Mouse (Mus musculus): ENCODE results near the gene Gm20683.

Gene Gm20683

GRCm38 (mm10) chr17:25841117-25841880, at the start of gene Gm20683:
Gene Gm20683, minus strand, starts transcription at chr17:25841763.
- no peak for DNase-seq (ENCODE audit: low spot score in 2 of 2)

DNA sequence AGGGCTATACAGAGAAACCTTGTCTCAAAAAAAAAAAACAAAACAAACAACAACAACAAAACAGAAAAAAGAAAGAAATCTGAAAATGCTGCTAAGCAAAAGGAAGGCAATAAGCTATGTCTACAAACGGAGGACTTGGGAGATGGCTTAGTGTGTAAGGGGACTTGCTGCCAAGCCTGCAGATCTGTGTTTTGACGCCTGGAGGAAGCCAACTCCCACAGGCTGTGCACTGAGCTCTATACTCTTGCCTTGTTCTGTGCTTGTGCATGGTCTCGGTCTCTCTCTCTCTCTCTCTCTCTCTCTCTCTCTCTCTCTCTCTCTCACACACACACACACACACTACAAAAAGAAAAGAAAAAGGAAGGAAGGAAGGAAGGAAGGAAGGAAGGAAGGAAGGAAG, 47.3 kb upstream of the Gm20683 start:
- no peak for DNase-seq (ENCODE audit: low spot score in 2 of 2)

DNA sequence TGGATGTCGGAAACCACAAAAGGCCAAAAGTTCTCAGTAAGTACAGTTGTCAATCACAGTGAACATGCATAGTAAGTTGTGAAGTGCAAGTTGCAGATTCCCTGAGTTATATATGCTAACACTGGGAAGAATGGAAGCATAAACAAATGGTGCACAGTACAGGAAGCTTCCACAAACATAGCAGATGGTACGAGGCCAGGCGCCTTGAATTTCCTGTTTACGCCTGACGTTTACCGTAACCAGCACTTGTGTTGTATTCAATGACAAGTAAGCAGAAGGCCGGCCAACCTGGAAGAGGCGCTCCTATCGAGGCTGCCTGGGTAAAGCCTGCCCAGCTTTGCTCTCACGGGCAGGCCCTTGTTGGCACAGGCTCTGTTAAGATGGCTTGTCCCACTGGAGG, 45.9 kb upstream of the Gm20683 start:
- no peak for DNase-seq (ENCODE audit: low spot score in 2 of 2)

- no peak for DNase-seq (ENCODE audit: low spot score in 2 of 2)
These were observed 45.2 kb upstream of the Gm20683 start for GRCm38 (mm10) chr17:25886806-25887205.

GRCm38 (mm10) chr17:25885636-25886035, 44.1 kb upstream of the Gm20683 start:
- DNase-seq (ENCODE audit: low spot score in 2 of 2), result no peak

GRCm38 (mm10) chr17:25883824-25884223, 42.3 kb upstream of the Gm20683 start:
- no peak for DNase-seq (ENCODE audit: low spot score in 2 of 2)

DNA sequence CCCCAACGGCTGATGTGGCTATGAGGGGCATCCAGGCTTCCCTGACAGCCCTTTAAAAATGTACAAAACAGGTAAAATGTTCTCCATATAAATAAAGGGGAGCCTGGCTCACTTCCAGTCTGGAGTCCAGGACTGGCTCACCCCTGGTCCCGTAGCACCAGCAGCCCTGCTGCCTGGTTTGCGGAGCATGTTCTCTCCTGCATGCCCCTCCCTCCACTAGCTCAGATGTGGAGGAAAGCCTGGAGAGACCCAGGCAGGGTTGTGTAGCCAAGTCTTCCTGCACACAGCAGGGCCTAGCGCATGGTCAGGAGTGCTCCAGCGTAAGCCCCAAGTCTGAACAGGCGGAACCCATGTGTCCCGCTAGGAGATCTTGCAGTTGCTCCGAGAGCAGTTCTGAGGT, 41.7 kb upstream of the Gm20683 start:
- DNase-seq (ENCODE audit: low spot score in 2 of 2), result no peak

DNA sequence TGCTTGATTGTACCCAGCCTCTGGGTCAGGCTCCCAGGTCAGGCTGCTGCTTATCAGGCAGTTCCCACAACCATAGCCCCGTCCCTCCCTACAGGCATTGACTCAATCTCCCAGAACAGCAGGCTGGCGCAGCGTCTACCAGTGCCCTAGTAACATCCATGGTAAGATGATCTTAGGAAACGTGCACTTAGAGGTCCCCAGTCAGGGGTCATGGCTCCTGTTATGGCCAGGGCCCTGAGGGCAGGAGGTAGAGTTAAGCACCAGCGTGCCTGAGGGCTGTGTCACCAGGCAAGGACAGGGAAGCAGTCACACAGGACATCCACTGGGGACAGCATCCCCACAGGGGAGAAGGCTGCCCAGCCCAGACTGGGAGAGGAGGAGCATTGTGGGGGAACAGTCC, 40.7 kb upstream of the Gm20683 start:
- DNase-seq (ENCODE audit: low spot score in 2 of 2), result no peak

DNA sequence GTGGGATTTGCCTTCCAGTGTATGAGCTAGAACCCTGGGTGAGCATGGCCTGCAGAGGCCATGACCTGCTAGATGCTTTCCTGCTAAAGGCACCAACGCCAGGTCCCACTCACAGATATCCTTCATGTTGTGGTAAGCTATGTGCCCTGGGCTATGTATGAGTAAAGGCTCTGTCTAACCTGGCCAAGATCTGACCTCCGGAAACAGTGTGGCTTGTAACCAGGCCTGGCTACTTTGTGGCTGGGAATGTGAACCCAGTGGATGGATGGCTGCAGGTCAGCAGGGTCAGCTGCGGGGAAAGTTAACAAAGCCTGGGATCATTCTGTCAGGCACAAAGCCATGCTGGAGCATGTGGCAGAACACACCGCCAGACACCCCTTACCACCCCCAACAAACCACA, 40.1 kb upstream of the Gm20683 start:
- DNase-seq (ENCODE audit: low spot score in 2 of 2), result no peak

DNA sequence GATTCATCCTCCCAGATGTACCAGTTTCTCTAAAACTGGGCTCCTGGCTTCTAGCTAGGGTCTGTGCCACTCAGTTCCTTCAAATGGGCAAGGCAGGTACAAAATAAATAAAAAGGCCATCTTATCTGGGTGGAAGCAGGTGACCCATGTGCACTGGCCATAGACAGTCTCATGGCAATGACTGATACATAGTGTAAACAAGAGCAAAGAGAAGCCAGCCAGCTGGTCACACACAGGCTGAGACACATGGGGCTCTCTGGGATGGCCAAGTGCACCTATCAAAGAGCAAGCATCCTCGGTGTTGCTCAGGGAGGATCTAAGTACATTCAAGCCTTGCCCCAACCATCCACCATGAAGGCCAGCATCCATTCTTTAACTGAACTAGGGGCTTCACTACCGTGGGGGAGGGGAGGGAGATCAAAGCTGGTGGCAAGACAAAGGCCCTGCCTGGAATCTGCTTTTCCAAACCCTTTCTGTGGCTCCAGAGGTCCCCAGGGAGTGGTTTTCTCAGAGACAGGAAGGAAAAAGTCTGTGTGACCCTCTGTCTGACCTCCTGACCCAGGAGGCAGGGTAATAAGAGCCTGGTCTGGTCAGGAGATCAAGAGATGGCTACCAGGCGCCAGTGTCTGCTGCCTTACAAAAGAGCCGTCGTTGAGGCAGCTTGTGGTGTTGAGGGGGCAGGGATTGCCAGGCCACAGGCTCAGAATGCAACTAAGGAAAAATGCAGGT, 39.5 kb upstream of the Gm20683 start:
- no peak for DNase-seq (ENCODE audit: low spot score in 2 of 2)

- no peak for DNase-seq (ENCODE audit: low spot score in 2 of 2)
These were observed 38.8 kb upstream of the Gm20683 start, which contains the start of gene Wfikkn1 for GRCm38 (mm10) chr17:25880196-25880910. Gene Wfikkn1, minus strand, starts transcription at chr17:25880858.

DNA sequence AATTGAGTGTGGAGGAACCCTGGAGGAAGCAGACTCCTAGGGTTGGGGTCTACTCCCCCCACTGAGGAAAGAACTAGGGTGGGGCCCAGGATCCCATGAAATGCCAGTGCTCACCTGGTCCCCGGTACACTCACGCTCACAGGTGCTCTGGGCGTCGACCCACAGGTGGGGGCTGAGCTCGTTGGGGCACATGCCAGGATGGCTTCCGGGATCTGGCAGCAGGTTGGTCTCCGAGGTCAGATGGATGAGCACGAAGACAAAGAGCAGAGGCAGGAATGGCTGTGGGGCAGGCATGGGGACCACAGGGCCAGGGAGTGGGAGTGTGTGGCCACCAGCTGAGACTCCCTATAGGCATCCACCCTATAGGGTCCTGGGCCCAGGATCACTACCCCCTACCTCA, 38.2 kb upstream of the Gm20683 start:
- DNase-seq (ENCODE audit: low spot score in 2 of 2), result no peak

DNA sequence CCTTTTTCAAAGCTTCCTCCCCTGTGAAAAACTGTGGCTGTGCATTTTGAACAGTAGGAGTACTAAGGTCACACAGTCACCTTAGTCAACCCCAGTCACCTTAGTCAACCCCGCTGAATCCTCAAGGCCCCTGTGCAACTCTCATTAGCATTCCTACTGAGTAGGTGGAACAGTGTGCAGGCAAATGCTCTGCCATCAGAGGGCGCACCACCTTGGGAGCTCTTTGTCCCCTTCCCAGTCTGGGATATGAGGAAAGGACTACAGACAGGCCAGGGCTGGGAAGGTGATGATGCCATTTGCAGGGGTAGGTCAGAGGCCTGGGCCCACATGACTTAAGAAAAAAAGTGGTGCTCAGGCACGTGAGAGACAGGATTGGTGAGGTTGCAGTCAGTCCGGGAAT, 37.7 kb upstream of the Gm20683 start:
- no peak for DNase-seq (ENCODE audit: low spot score in 2 of 2)

- no peak for DNase-seq (ENCODE audit: low spot score in 2 of 2)
These were observed 37.1 kb upstream of the Gm20683 start for GRCm38 (mm10) chr17:25878611-25879180.

DNA sequence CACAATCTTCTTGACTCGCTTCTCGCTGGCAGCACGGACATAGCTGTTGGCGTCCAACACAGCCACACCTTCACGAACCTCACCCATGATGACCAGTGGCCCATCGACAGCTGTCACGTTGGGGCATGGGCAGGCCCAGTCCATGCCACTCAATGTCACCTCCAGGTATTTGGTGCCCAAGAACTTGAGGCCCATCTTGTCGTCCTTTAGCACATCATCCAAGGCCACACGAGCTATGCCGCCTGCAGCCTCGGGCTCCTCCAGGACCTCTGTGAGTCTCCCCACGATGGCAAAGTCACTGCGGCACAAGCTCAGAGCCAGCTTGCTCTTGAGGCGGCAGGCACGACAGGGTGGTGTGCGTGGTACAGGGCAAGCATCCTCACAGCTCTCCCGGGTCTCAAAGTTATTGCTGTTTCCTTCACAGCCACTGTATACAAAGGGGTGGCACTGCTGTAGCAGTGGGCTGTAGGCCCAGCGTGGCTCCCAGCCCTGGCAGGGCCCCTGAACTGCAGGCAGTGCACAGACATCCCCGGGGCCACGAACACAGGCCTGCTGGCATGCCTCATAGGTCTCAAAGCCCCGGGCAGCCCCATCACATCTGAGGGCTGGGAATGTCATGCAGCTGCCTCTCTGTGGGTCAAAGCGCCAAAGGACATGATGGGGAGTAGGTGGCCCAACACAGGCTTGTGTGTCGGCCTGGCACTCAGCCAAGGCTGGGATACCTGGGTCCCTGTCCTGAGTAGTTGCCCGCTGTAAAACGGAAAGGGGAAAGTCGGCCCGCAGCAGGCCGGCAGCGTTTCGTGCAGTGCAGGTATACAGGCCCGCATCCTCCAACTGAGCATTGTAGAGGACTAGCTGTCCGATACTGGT, 36.4 kb upstream of the Gm20683 start:
- no peak for DNase-seq (ENCODE audit: low spot score in 2 of 2)

GRCm38 (mm10) chr17:25877025-25877424, 35.5 kb upstream of the Gm20683 start:
- DNase-seq (ENCODE audit: low spot score in 2 of 2), result no peak

DNA sequence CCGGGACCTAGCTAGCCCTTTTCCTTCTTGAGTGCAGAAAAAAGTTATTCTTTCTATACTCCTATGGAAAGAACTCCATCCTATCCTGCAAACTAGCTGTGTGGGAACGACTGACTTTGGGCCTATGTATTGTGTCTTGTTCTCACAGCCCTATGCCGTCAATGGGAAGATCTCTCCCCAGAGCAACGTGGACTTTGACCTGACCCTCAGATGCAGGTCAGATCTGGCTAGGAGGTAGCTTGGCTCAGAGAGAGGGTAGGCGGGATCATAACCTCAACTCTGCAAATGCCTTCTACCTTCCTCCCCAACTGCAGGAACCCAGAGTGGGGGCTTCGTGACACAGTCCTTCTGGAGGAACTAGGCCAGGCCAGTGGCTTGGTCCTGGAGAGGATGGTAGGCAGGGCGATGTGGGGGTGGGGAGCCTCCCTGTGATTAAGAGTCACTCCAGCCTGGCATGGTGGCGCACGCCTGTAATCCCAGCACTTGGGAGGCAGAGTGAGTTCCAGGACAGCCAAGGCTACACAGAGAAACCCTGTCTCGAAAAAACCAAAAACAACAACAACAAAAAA, 34.9 kb upstream of the Gm20683 start:
- DNase-seq (ENCODE audit: low spot score in 2 of 2), result no peak

- peak; percentile 83 to 84 for DNase-seq (ENCODE audit: low spot score in 2 of 2)
These were observed 33.9 kb upstream of the Gm20683 start for GRCm38 (mm10) chr17:25875171-25876136.

- peak; percentile 93 to 94 for DNase-seq (ENCODE audit: low spot score in 2 of 2)
These were observed 33.2 kb upstream of the Gm20683 start, which contains the start of gene Mettl26 for GRCm38 (mm10) chr17:25874721-25875170. Gene Mettl26, plus strand, starts transcription at chr17:25875074.

All from natural killer cell, adult 2 months (primary cell).